Mouse (Mus musculus) gastrocnemius, adult 8-10 months (tissue): Measurements from ENCODE around the gene Kcnt1. TPM values are rescaled to one million over a fixed set of nuclear protein-coding genes. Genes with fewer than 3 reads are reported as not detected.
"Not testable (repeated sequence)": the region's sequence is repeated elsewhere in the genome, so short reads cannot be mapped to it uniquely, and the experiment has no call there.

Experiments used
- DNase-seq, 2 experiments: peaks; one replicate each; pipeline ENCODE4 v3.0.0; 2022; ENCODE audit warnings: low spot score in 2 of 2
- total RNA-seq, 4 experiments: library from RNA; stranded (reverse); gene quantifications; 2 replicates each; pipeline ENCODE4 v1.2.4; 2022

Kcnt1 gene
- total RNA-seq = under 1 TPM in 3 of 4 experiments, not detected in 1; 0.10 to 0.31 (median 0.24) TPM

DNA sequence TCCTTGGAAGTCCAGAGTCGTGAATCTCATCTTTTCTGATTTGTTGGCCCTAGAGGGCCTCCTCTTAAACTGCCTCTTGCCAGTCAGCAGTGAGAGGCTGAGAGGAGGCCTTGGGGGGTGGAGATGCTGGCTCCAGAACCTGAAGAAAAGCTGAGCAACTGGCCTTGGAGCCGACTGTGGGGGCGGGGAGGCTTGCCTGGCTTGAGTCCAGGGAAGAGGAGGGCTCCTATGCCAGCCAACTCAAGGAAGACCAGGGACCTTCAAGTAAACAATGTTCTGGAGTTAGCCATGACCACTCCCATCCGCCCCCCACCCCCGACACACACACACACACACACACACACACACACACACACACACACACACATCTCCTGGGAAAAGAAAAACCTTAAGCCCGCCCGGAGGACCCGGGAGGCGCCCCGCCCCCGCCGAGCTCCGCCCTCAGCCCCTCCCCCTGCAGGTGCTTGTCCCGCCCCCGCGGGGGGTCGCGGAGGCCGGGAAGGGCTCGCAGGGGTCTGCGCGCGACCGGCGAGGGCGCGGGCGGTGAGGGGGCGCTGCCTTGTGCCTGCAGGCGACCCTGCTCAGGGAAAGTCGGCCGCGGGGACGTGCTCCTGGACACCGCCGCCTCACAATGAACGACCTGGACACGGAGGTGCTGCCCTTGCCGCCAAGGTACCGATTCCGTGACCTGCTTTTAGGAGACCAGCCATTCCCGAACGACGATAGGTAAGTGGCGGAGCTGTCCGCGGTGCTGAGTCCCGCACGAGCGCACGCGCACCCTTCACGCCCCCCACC lies at the start of gene Kcnt1:
Gene Kcnt1, plus strand, starts transcription at position 398 of the 795 bp plus-strand sequence.
- no peak for DNase-seq

- DNase-seq = not testable (repeated sequence)
Observed at GRCm38 (mm10) chr2:25815748-25816147, 47.8 kb upstream of the Kcnt1 start, which contains the start of gene Glt6d1. TSS of gene Glt6d1 (minus strand) at chr2:25815848.

DNA sequence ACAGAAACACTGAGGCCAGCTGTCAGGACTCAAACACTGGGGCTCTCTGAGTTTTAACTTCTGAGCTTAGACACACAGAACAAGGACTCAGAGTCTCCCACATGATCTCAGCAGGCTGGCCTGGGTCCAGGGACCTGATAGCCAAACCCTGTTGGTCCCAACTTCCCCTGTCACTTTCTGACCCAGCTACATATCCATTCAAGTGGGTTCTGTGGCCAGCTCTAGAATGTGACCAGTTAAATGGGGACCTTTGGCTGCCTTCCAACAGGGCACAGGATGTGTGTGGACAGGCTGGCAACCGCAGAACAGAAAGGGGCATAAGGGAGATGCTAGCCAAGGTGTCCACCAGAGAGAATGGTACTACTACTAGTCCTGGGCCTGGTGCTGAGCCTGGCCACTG lies 40.7 kb upstream of the Kcnt1 start, which contains the start of gene Lcn9:
Gene Lcn9, plus strand, starts transcription at position 348 of the 400 bp plus-strand sequence.
- no peak for DNase-seq

- no peak for DNase-seq
Observed at GRCm38 (mm10) chr2:25824751-25825150, 38.8 kb upstream of the Kcnt1 start.

DNA sequence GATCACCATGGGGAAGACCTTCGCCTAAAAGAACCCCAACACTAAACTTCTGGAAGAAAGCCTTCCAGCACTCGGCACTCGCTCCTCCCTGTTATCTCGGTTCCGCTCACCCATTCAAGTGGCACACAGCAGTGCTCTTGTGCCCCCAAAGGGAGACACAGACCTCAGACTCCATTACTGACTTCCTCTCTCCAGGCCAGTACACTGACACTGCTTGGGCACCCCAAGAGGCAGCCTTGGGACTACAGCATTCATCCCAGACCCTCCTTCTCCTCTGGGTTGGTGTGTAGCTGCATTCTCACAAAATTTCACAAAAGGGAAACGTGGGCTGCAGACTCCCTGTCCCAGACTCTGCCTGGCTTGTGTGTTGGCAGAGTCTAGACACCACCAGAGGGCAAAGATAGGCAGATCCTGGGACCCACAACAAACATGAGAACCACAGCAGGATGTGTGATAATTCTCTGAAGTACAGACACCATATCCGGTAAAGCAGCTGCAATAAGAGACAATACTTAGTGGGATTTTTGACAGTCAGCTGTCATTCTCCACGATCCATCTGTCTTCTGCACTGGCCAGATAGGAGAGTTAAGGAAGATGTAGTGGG lies 35.1 kb upstream of the Kcnt1 start:
- no peak for DNase-seq

- DNase-seq = no peak
Observed at GRCm38 (mm10) chr2:25830786-25831185, 32.7 kb upstream of the Kcnt1 start.

DNA sequence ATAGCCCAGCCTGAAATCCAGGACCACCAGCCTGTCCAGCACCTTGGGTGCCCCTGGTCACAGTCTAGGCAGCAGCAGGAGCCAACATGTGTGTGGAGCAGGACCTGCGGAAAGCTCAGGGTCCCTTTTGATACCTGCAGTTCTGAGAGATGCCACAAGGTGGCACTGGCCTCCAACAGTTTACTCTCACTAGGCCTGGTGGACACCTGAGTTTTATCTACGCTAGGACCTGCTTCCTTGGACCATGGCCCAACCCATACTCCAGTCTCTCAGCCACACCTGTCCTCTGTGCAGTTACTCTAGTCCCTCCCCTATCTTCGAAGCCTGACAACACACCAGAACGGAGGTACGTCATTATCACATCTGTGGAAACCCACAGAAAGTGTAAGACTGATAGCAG lies 27.2 kb upstream of the Kcnt1 start:
- DNase-seq = peak; percentile 31 to 35

DNA sequence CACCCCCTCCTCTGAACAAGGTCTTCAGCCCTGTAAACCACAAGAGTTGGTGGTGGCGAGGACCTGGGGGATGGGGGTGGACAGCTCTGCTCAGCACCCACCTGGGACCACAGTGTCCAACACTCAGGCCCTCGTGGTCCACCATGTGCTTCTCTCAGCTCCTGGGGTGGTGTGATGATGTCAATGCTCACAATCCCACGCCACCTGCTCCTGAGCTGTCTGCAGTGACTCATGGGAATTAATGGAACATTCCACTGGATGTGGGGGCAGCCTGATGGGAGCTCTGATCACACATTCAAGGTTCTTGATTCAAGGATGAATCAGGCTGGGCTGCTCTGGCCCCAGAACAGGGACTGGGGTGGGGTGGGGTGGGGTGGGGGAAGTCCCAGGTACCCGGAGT lies 21.4 kb upstream of the Kcnt1 start:
- no peak for DNase-seq

DNA sequence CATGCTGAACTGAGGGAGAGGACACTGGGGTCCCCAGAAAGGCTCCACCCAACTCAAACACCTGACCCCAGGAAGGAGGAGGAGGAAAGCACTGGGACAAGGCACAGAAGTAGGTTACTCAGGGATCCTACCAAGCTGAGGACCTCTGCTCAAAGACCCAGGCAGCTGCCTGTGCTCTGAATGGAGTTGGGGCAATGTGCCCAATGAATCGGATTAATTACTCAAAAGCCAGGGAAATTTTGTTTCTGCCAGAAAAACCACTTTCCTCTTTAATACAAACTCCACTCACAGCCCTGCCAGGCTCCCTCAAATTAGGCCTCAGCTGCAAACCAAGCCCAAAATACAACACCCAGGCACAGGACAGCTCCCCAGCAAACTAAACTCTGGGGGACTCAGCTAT lies 20.8 kb upstream of the Kcnt1 start:
- no peak for DNase-seq

DNA sequence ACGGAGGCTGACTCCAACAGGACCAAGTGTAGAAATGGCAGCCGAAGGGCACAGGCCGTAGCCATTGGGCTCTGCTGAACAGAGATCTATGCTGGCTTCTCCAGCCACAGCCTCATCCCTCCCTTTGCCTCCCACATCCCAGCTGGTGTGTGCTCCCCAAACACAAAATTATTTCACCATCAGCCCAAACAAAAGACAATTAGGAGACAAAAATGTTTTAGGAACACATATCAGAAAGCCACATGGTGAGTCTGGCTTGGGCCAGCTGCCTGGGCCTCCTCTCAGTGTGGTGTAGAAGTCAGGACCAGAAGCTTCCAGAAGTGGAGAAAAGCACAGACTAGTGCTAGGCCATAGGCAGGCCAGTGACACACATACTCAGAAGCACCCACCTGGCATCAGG lies 19.4 kb upstream of the Kcnt1 start:
- DNase-seq = no peak

DNA sequence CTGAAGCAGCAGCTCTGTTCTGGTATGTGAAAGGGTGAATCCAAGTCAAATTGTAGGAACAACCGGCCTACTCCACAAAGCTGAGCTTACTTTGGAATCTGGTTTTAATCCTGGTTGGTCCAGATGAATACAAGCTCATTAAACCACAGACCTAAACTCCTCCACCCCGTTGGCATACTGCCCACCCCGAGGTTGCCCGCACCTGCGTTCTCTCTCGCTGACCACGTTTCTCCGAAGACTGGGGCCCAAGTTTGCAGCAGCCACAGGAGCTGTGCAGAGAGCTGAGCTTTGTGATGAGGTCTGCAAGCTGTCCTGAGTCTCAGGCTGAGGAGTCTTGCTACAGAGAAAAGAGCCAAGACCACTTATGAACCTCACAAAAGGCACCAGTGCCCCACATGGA lies 17.0 kb upstream of the Kcnt1 start:
- no peak for DNase-seq

DNA sequence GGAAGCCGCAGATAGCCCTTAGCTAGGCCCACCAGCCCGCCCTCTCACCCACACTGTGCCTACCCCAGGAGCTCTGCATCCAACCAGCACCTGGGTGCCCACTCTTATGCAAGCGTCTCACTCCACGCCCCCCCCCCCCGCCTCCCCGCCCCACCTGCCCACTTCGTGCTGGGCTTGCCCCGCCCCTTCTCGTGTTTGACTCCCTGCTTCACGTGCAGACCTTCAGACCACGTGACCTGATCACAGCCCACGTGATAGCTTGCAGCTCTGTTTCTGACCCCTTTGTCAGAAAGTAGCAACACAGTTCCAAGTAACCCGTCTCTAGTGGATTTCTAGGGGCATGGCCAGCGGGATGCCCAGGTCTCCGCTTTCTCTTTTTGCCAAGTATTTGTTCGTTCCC lies 16.3 kb upstream of the Kcnt1 start, which contains the start of gene Sohlh1:
Gene Sohlh1, minus strand, starts transcription at position 23 of the 400 bp plus-strand sequence.
- no peak for DNase-seq

DNA sequence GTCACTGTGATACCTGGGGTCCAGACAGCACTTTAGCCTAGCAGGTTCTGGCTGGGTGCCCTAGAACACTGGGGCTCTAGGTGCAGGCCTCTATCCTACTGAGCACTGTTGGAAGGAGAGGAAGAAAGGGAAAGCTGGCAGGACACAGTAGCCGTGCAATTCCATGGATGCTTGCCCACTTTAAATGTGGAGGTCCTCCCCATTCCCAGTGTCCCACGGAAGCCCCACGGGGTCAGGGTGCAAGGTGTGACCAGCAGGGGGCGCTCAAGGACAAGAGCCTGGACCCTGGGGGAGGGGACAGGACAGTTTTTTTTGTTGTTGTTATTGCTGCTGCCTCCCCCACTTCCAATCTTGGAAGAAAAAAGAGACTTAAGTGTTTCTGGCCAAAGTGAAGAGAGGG lies 13.2 kb upstream of the Kcnt1 start:
- peak; percentile 11 to 29 for DNase-seq

GRCm38 (mm10) chr2:25852626-25853025 lies 10.9 kb upstream of the Kcnt1 start:
- DNase-seq = peak in 1 of 2 experiments; percentile 11

- DNase-seq = no peak
Observed at GRCm38 (mm10) chr2:25853998-25854397, 9.5 kb upstream of the Kcnt1 start.

DNA sequence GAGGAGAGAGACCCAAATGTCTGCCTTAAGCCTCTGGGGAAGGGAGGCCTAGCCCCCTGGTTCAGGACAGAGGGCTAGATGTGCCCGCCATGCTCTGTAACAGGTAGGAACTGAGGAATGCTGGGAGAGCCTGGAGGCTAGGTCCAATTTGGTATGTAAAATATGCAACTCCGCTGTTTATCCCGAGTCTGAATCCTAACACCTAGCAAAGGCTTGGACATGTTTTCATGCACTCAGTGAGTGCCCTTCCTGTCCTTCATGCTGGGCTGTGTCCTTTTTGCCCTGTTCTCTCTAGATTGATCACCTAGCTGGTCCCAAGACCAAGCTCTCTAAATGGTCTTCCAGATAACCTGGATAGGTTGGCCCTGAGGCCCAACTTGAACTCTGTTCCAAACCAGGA lies 3.6 kb upstream of the Kcnt1 start:
- DNase-seq = no peak

DNA sequence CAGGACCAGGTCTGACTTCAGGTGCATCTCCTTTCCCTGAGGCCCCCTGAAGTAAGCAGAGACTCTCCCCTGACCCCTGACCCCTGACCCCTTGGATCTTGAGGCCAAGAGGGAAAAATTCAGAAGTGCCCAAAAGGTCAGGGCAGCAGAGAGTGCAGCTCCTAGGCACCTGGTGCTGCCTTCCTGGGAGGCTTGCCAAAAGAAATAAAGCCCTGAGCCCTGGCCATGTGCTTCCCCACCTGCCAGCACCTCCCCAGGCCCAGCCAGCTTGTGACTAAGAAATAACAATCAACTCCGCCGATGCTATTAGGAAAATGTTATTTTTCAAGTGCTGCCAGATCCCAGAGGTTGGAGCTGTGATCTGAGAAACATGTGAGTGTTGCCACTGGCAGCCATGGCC lies 1.5 kb upstream of the Kcnt1 start:
- DNase-seq = no peak

DNA sequence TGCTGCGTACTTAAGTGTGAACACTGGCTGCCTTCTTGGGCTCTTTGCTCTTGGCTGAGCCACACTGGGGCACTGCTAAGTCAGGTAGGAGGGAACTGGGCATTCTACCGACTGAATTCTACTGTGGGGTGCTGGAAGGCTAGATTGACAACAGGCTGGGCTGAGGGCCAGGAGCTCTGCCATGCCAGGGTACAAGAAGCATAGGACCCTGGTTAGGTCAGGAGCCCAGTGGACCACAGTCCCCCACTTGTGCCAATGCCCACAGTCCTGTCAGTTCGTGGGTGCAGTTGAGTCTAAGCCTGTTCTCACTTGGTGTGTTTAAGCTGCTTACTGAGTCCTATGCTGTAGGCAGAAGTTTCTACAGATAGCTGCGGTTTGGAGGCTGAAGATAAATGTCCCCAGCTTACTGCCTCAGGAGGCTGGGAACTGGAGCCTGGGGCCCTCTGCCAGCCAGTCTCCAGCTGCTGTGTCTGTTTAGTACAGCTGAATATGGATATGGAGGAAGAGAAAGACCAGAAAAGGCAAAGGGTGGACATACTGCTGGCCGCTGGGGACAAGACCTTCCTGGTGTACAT lies 751 bp upstream of the Kcnt1 start:
- no peak for DNase-seq

- DNase-seq = no peak
Observed at GRCm38 (mm10) chr2:25864230-25864629, 696 bp downstream of the Kcnt1 start.

GRCm38 (mm10) chr2:25865412-25865811 lies 1.9 kb downstream of the Kcnt1 start:
- no peak for DNase-seq

- DNase-seq = no peak
Observed at GRCm38 (mm10) chr2:25866656-25867055, 3.1 kb downstream of the Kcnt1 start.

- no peak for DNase-seq
Observed at GRCm38 (mm10) chr2:25877250-25877735, 13.8 kb downstream of the Kcnt1 start.
